Mouse (Mus musculus): Measurements from ENCODE around the gene Map4.
A peak's percentile ranks its signal among the peaks of the same experiment; 100 is the strongest.

The Map4 gene

GRCm38 (mm10) chr9:110131525-110132197 lies 200.4 kb downstream of the Map4 start:
- DNase-seq (ENCODE audit: low spot score) = peak; percentile 99

- no peak for DNase-seq (ENCODE audit: low spot score)
Measured at GRCm38 (mm10) chr9:110132201-110132605, 200.9 kb downstream of the Map4 start.

- DNase-seq (ENCODE audit: low spot score) = no peak
Measured at GRCm38 (mm10) chr9:110132921-110133320, 201.7 kb downstream of the Map4 start.
